Mouse (Mus musculus): ENCODE data around the gene Slc22a3.

DNA sequence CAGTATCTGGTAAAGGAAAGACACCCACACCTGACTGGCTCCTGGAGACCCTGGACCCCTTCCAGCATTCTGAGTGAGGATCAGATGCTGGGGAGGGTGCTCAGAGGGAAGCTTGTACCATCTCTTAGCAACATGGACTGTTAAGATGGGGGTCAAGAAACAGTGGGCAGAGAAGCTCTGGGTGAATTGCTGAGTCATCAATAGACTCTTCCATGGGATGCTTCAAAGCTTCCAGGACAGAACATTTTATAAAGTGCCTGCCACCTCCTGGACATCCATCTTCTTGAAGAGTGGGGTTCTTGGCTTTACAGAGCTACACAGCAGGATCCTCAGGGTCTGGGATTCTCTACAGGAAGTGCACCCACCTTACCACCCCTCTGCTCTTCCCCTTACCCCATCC lies 35.0 kb downstream of the Slc22a3 start:
- no peak for TF ChIP-seq ZKSCAN1 (IDR thresholded peaks at IDR 0.05; ENCODE audit: borderline replicate concordance, low read depth, low read length)
- TF ChIP-seq JUN (IDR thresholded peaks at IDR 0.05; ENCODE audit: insufficient read depth, low read depth, low read length): no peak
- TF ChIP-seq EP300 (IDR thresholded peaks at IDR 0.05; ENCODE audit: low read length): no peak
- TF ChIP-seq GABPA (IDR thresholded peaks at IDR 0.05; ENCODE audit: insufficient replicate concordance, low read depth, low read length): no peak
- no peak for TF ChIP-seq NRF1 (IDR thresholded peaks at IDR 0.05; ENCODE audit: low read depth, low read length)
- no peak for TF ChIP-seq MAX (IDR thresholded peaks at IDR 0.05; ENCODE audit: low read length)
- no peak for TF ChIP-seq POLR2A (IDR thresholded peaks at IDR 0.05; ENCODE audit: low read depth, low read length)
- no peak for TF ChIP-seq ZC3H11A (IDR thresholded peaks at IDR 0.05; ENCODE audit: low read depth, low read length)
